Mouse (Mus musculus): ENCODE data around the gene Azgp1.
"Not testable (repeated sequence)": the region's sequence is repeated elsewhere in the genome, so short reads cannot be mapped to it uniquely, and the experiment has no call there.

The Azgp1 gene

DNA sequence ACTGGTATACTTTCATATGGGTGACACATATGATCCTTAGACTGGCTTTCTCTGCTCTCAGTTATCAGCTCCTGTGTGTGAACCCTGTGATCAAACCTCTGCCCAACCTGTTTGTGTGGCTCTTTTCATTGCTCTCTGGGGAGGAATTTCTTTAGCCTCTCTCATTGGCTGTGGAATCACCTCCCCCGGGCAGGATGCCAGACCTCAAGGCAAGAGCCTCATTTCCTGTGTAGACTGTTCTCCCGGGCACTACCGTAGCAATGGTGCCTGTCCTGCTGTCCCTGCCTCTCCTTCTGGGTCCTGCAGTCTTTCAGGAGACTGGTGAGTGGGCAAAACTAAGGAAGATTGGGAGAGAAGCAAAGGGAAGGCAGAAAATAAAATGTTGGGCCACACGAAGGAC is at the start of gene Azgp1:
Azgp1 (plus strand) TSS at position 221 of the 400 bp plus-strand sequence.
- DNase-seq (ENCODE audit: low spot score), result no peak

DNA sequence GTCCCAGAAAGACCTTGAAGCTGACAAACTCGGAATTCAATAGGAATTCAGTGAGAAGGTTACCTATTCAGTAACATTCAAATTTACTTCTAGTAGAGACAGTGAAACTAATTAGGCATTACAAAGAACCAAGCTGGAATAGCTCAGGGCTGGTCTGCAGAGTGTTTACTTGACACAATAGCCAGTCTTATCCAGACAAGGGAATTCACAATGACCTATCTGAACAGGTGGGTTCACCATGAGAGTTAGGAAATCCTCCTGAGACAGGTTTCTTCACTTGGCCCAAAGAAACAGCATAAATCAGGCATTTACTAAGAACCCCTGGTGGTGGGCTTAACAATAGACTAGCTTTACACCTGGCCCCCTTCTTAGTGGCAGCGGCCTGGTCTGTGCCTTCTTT is 47.4 kb upstream of the Azgp1 start:
- not testable (repeated sequence) for DNase-seq (ENCODE audit: low spot score)

DNA sequence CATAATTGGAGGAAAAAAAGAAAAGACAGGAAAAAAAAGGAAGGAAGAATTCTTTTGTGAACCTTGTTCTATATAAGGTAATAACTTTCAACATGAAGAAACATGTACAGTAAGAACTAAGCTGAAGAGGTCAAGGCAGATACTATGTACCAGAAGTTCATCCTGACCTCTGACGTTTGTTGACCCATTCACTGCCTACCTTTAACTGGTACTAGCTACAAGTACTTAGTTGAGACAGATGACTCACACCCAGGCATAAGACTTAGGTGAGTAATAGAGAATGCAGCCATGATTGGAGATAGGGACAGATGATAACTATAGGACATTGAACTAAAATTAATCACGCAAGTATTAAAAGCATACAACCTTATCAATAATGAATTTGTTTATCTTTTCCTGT is 44.8 kb upstream of the Azgp1 start:
- no peak for DNase-seq (ENCODE audit: low spot score)

DNA sequence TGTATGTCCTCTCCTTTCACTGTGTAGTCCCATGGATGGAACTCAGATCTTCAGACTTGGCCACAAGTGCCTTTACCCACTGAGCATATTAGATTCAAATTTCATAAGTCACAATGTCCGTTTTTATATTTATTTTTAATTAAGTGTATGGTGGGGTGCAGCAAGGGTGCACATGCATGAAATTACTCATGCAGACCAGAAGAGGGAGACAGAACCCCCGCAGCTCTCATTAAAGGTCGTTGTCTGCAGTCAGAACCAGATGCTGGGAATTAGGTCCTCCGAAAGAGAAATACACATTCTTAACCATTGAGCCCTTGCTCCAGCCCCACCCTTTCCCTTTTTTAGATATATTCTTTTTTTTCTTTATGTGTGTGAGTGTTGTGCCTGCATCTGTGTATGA is 44.1 kb upstream of the Azgp1 start:
- DNase-seq (ENCODE audit: low spot score), result no peak

DNA sequence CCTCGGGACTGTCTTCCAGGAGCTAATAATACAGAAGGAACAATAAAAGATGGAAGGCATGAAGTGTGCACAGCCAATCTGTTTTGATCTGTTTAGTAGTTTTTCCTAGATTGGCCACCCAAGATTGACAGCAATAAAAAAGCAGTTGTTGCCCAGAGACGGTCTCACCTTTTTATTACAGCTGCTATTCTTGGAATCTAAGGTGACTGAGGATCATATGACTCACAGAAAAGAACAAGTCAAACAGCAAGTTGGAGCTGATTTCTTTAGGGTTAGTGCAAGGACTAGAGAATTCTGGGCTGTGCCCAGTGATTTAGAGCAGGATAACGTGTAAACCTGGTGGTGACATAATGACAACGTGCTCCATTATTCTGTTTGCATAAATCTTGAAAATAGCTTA is 40.4 kb upstream of the Azgp1 start:
- DNase-seq (ENCODE audit: low spot score), result no peak

DNA sequence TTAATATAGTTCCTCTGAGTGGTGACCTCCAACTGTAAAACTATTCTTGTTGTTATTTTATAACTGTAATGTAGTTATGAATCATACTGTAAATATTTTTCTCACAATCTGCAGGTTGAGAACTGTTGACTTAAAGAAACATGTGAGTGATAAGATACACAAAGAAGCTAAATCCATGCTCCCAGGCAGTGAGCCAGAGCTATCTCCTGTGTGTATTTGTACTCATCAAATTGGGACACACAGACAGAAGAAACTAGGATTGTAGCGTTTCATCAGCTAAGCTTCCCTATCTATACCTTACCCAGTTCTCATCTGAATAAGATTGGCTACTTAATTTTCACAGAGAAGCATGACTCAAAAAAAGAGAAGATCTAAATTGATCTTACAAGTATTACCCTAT is 38.2 kb upstream of the Azgp1 start:
- no peak for DNase-seq (ENCODE audit: low spot score)

DNA sequence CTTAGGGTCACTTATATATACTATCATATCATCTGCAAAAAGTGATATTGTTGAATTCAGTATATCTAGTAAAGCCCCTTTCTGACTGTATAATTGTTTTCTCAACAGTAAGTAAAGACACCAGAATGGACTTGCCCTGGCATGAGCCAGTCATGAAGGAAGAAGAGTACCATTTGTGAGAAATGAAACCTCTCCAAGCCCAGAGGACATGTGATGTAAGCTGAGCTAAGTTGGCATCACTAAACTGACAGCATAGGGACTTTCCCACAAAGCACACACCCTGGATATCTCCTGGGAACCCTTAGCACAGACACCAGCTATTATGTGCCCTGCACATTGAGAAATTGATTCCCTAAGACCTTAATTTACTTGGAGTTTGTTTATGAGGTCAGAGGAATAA is 34.0 kb upstream of the Azgp1 start:
- DNase-seq (ENCODE audit: low spot score), result no peak

DNA sequence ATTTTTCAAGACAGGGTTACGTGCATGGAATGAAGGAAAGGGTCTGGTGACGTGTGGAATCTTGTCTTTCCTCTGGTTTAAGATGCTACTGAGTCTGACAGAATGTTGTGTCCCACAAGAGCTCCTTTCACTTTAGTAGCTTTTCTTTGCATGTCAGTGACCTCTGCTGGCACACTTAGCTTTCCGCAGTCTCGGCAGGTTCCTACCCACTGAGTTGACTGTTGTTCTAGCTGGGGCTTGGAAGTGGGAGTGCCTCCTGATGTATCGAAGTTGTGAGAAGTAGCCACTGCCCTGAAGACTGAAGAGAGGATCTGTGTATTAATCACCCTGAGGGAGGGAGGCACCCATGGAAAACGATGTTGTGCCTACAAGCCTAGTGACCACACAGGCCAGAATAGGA is 30.1 kb upstream of the Azgp1 start:
- peak; percentile 9 for DNase-seq (ENCODE audit: low spot score)

DNA sequence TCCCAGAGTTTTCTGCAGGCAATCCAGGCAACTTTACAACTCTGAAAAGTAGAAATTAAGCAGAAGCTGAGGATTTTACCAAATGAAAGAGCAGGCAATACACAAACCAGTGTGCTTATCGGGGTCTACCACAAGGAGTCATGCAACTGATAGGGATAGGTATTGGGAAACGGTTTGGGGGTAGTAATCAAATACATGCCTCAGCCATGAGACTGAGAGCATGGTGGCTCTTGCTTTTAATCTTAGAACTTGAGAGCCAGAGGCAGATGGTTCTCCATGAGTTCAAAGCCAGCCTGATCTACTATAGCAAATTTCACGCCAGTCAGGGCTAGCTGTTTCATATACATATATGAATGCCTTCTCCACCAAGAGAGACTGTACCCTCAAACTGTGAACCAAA is 24.9 kb upstream of the Azgp1 start:
- no peak for DNase-seq (ENCODE audit: low spot score)

DNA sequence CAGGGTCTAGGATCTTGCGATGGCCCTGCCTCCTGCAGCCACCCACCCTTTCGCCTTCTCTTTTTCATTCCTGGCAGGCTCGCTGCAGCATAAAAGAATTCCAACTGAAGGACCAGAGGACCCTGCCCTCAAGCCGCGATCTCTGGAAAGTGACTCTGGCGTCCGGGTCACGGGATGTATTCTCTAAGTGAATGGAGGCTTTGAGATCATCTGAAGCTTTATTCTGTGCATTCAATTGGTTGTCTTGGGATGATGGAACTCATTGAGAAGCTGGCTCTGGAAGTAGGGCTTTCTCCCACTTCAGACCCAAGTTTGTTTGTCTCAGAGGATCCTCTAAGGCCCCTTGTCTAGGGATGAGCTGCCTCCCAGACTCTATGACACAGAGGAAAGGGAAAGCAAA is 18.4 kb upstream of the Azgp1 start, which contains the start of gene Gjc3:
Gjc3 (minus strand) TSS at position 154 of the 400 bp plus-strand sequence.
- DNase-seq (ENCODE audit: low spot score), result no peak

DNA sequence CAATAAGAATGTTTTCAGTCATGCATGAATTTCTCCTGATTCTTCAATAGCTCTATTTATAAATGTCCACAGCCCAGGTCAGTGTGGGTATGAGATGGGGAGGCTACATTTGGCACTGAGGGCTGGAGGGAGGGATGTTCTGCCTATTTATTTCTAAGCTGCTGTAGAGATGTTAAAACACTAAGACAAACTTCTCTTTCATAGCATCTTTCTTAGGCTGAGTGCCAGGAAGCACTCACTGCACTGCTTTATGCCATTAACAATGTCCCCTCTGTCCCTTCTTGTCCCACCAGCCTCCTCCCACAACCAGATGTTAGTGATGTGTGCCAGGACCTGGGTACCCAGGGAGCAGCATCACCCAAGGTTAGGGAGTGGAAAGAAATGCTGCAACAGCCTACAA is 14.8 kb upstream of the Azgp1 start:
- no peak for DNase-seq (ENCODE audit: low spot score)

DNA sequence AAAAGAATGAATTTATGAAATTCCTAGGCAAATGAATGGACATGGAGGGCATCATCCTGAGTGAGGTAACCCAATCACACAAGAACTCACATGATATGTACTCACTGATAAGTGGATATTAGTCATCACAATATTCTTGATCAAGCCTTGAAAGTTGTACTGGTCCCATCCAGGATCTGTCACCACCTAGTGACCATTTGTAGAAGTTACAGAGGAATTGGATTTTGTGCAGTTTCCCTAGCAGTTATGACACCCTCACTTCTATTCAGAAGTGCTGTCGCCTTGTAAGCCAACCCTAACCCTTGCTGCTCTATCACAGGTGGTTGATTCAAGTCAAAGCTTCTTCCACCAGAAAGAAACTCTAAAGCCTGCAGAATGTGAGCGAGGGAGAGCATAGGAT is 8.2 kb upstream of the Azgp1 start:
- no peak for DNase-seq (ENCODE audit: low spot score)

DNA sequence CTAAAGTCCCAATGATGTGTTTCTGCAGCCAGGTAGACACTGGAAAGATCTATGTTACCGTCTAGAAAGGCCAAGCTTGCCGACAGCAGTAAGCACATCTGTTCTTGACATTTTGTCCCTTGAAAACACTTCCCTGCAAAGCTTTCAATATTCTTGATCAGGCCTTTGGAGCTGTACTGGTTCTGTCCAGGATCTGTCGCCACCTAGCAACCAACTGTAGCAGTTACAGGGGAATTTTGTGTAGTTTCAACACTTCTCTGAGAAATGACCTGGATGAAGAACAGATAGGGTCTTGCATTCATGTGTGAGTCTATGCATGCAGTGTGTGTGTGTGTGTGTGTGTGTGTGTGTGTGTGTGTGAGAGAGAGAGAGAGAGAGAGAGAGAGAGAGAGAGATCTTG is 7.6 kb upstream of the Azgp1 start:
- peak; percentile 7 for DNase-seq (ENCODE audit: low spot score)

DNA sequence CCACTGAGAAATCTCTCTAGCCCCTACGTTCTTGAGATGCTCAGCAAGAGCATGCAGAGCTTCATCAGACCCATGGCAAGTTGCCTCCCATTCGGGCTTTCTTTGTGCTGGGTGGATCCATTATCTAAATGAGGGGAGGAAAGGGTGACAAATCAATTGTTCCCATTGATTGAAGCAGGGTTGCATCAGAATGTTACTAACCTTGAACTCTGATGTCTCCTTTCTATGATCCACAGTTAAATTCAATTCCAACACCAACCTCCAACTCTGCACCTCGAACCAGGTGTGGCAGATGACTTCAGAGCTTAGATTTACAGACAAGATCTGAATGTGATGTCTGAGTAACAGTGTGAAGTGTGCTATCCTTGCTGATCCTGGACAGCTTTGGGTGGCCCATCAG is 6.6 kb upstream of the Azgp1 start:
- no peak for DNase-seq (ENCODE audit: low spot score)

DNA sequence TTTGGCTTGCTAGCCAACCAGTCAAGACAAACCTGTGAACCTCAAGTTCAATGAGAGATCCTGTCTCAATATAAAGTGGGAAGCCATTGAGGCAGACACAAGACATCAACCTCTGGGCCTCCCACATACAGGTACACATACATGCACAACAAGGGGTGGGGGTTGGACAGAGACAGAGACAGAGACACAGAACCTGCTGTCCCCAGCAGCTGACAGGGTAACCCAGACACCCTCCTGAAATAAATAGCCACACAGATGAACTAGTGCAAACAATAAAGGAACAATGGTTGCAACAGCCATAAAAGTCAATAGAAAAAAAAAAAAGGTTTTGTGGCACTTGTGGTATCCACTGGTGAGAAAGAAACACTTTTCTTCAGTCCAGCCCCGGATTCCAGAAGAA is 5.9 kb upstream of the Azgp1 start:
- no peak for DNase-seq (ENCODE audit: low spot score)

DNA sequence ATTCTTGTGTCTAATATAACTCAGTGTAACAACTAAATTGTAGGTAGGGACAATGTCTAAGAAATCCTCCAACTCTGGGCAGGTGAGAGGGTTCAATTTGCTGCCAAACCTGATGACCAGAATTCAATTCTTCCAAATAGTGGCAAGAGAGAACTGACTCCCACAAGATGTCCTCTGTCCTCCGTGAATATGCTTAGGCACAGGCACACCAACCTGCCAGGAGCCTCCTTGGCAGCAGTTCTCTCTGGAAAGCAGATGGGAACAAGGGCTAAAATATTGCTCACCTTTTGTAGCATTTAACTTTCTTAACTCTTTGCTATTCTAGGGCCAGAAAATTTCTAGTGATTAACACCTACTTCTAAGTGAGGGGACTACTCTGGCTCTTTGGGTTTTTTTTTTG is 4.0 kb upstream of the Azgp1 start:
- no peak for DNase-seq (ENCODE audit: low spot score)

DNA sequence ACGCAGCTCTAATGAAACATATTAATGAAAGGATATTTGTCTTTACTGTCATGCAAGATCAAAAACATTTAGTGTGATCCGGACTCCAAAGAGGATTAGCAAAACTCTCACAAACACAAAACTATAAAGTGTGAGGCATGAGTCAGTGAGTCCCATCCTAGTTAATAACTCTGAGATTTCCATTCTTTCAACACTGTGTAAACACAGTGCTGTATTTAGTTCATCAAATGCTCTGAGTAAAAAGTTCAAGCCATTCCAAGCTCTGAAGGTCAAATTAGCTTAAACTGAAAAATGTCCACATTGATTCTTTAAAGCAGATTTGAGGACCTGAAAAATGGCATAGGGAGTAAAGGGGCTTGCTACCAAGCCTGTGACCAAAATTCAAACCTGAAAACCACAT is 2.2 kb upstream of the Azgp1 start:
- no peak for DNase-seq (ENCODE audit: low spot score)

DNA sequence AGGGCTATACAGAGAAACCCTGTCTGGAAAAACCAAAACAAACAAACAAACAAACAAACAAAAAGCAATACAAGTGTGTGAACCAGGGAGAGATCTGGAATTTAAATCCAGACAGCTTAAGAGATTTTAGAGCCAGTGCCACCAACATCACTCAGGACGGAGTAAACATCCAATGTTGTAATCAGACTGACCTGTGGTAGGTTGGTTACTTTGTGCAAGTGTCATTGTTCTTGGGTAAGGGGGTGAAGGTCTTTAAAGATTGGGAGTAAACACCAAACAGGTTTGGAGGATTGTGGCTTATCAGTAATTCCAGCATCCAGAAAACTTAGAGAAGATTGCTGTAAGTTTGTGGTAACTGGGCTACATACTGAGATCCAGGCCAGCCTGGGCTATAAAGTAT is 5.0 kb downstream of the Azgp1 start:
- no peak for DNase-seq (ENCODE audit: low spot score)

DNA sequence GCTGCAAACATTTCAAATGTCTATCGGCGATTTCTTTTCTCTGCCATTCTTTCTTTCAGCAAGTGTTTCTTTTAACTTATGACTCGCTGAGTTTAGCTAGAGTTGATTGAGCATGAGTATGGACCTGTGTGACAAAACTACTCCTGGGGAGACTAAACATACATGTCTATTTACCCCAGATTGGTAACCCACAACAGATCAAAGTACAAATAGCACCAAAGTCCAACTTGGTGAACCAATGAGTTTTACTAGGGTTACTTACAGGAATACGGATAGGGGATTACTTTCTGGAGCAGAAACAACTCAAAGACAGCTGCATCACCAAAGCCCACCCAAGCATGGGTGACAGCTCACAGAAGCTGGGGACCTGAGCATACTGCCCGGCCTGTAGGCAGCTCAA is 28.1 kb downstream of the Azgp1 start:
- DNase-seq (ENCODE audit: low spot score), result no peak

DNA sequence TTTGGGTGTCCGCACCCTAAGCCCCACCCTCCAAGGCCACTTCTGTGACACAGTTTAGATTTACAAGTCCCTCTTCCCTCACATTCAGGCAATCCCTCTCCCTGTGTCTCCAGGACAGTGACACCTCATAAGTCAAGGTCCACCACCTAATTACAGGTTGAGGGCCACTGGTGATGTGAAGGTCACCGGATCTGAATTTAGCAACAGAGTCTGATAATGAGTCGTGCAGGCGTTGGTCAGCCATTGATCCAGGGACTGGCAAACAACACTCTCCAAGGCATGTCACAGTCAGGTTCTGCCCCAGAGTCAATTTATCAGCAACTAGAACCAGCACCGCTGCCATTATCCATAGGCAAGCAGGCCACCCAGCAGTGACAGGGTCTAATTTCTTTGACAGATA is 31.1 kb downstream of the Azgp1 start:
- DNase-seq (ENCODE audit: low spot score), result no peak

DNA sequence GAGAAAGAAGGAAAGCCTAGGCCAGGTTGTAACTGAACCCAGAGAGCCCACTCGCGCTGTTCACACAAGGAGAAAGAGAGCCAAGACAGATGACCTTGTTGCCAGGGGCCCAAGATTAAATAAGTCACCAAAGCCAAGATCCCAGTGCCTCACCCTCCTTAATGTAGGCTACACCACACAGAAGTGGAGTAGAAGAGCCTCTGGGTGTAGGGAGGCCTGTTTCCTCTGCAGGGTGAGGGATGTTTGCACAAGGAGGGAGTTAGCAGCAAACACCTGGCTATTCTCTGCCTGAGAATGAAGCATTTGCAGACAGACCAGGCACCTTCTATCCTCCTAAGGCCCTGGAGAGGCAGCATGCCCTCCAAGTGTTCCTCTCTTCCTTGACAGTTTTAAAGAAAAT is 35.2 kb downstream of the Azgp1 start:
- no peak for DNase-seq (ENCODE audit: low spot score)

DNA sequence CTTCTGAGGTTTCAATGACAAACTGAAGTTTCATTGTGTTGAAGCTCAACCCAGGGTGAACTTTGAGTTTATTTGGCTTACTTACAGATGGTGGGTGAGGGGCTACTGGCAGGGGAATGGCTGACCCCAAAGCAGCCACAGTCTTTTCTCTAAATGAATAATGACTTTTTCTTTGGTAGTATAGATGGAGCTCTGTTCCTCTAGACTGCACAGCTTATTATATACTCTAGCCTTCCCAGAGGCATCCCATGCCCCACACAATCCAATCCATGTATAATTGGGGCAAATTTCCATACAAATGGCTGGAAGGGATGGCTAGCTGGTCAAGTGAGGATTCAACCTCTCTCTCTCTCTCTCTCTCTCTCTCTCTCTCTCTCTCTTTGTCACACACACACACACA is 35.7 kb downstream of the Azgp1 start:
- no peak for DNase-seq (ENCODE audit: low spot score)

DNA sequence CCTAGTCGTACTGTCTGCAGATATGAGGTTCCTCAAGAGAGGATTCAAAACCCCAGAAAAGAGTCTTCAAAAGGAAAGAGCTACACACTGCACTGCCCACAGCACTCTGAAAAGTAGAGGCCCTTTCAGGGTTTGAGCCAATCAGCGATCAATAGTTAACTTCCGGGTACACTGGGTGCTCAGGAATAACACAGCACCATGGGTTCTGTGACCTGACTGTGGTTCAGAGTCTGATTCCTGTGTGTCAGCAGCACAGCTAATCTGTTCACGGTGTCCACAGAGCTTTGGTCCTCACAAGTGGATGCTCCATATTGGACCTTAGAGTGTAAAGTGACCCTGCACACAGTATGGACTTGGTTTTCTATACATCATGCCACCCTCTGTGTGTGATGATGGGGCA is 38.3 kb downstream of the Azgp1 start:
- DNase-seq (ENCODE audit: low spot score), result not testable (repeated sequence)

DNA sequence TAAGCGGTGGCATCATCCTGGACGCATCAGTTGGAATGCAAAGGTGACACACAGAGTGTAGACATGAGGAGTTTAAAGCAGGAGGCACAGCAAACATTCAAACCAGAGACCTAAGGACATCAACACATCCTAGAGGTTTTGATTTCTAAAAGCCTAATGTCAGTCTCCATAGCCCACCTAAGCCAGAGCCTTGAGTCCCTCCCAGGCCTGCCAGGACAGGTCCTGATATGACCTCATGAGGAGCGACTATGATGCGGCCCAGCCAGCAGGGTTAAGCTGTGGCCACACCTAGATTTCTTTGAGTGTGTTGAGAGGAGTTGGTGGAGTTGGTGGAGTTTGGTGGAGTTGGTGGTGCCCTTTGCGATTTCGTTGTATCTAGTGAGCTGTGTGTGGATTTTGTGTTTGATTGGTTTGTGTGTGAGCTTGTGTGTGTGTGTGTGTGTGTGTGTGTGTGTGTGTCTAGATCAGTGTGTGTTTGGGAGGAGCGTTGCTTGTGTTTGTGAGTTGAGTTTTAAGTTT is 39.7 kb downstream of the Azgp1 start, which contains the start of the genes Smok3a and Smok3b:
Smok3a (plus strand) TSS at position 301 of the 519 bp plus-strand sequence.
Smok3b (plus strand) TSS at position 469 of the 519 bp plus-strand sequence.
- not testable (repeated sequence) for DNase-seq (ENCODE audit: low spot score)
